Mouse (Mus musculus) lung, adult 2 months (tissue): ENCODE measurements around the gene Fuca1.

Experiments
- CTCF ChIP-seq: fragments of 200-500 bp; IDR thresholded peaks from 2 replicates; pipeline ENCODE4 v1.5.1; 2011; ENCODE audit warnings: mild to moderate bottlenecking, low read length, control low read depth; ENCODE audit not compliant: insufficient read depth
- POLR2A ChIP-seq: fragments of 200-500 bp; IDR thresholded peaks from 2 replicates; pipeline ENCODE4 v1.6.1; 2011; ENCODE audit warnings: low read depth, mild to moderate bottlenecking, control low read depth, low read length, borderline replicate concordance; ENCODE audit errors: extremely low read depth

GRCm38 (mm10) chr4:135922190-135922589 lies 1.7 kb downstream of the Fuca1 start:
- no peak for TF ChIP-seq CTCF
- TF ChIP-seq POLR2A: no peak
